Mouse (Mus musculus): ENCODE measurements around the gene Pin4. TPM values are rescaled to one million over a fixed set of nuclear protein-coding genes. Genes with fewer than 3 reads are reported as not detected.

The Pin4 gene
- polyA plus RNA-seq, 2 experiments: 46.3 to 66.0 TPM

- Histone ChIP-seq H3K4me1 (ENCODE audit: control insufficient read depth, insufficient read depth, low read length) (peaks cover 4% of the 10 kb centered on the region; the same call in 1 of the 2 replicates), H3K4me2 (replicated peaks; ENCODE audit: low read depth, low read length, severe bottlenecking) (no peak overlapping the region), H3K36me3 (ENCODE audit: control insufficient read depth, insufficient read depth, low read length) (no peaks in the 10 kb centered on the region; the same call in 1 of the 2 replicates), H3K9me3 (ENCODE audit: control insufficient read depth, low read length) (no peaks in the 10 kb centered on the region), H3K27me3 (ENCODE audit: control insufficient read depth, insufficient read depth, low read length) (no peaks in the 10 kb centered on the region; the same call in 1 of the 2 replicates), H3K27ac (replicated peaks; ENCODE audit: low read depth, low read length) (no peak overlapping the region), H3K4me3 (replicated peaks; ENCODE audit: low read length) (no peak overlapping the region), H3K9ac (ENCODE audit: low read depth, low read length, severe bottlenecking) (no peak overlapping the region)
- no peak for ATAC-seq (ENCODE audit: low FRiP score, low read depth)
- no peak for DNase-seq (ENCODE audit: low spot score)
- 73% methylated on average over 5 of the region's 5 CpGs for WGBS
- no peak for TF ChIP-seq POLR2A (IDR thresholded peaks at IDR 0.05; ENCODE audit: borderline replicate concordance, extremely low read depth, insufficient read depth, insufficient read length)
Measured at GRCm38 (mm10) chrX:102074435-102074834, 44.8 kb upstream of the Pin4 start.

GRCm38 (mm10) chrX:102075158-102075557, 44.1 kb upstream of the Pin4 start:
- ATAC-seq (ENCODE audit: low FRiP score, low read depth): no peak
- no peak for TF ChIP-seq POLR2A (IDR thresholded peaks at IDR 0.05; ENCODE audit: borderline replicate concordance, extremely low read depth, insufficient read depth, insufficient read length)
- 79% methylated on average over 4 of the region's 4 CpGs for WGBS
- Histone ChIP-seq H3K9me3 (ENCODE audit: control insufficient read depth, low read length) (no peaks in the 10 kb centered on the region), H3K9ac (ENCODE audit: low read depth, low read length, severe bottlenecking) (no peak overlapping the region), H3K4me2 (replicated peaks; ENCODE audit: low read depth, low read length, severe bottlenecking) (no peak overlapping the region), H3K27me3 (ENCODE audit: control insufficient read depth, insufficient read depth, low read length) (no peaks in the 10 kb centered on the region; the same call in 1 of the 2 replicates), H3K4me1 (ENCODE audit: control insufficient read depth, insufficient read depth, low read length) (no peaks in the 10 kb centered on the region), H3K36me3 (ENCODE audit: control insufficient read depth, insufficient read depth, low read length) (no peaks in the 10 kb centered on the region; the same call in 1 of the 2 replicates), H3K4me3 (replicated peaks; ENCODE audit: low read length) (no peak overlapping the region), H3K27ac (replicated peaks; ENCODE audit: low read depth, low read length) (no peak overlapping the region)
- no peak for DNase-seq (ENCODE audit: low spot score)

GRCm38 (mm10) chrX:102076886-102077765, 42.1 kb upstream of the Pin4 start:
- Histone ChIP-seq H3K4me1 (ENCODE audit: control insufficient read depth, insufficient read depth, low read length) (no peaks in the 10 kb centered on the region), H3K4me3 (replicated peaks; ENCODE audit: low read length) (no peak overlapping the region), H3K36me3 (ENCODE audit: control insufficient read depth, insufficient read depth, low read length) (no peaks in the 10 kb centered on the region; the same call in 1 of the 2 replicates), H3K9ac (ENCODE audit: low read depth, low read length, severe bottlenecking) (no peak overlapping the region), H3K27ac (replicated peaks; ENCODE audit: low read depth, low read length) (no peak overlapping the region), H3K27me3 (ENCODE audit: control insufficient read depth, insufficient read depth, low read length) (no peaks in the 10 kb centered on the region; the same call in 1 of the 2 replicates), H3K4me2 (replicated peaks; ENCODE audit: low read depth, low read length, severe bottlenecking) (no peak overlapping the region), H3K9me3 (ENCODE audit: control insufficient read depth, low read length) (no peaks in the 10 kb centered on the region)
- DNase-seq (ENCODE audit: low spot score) (no peak), ATAC-seq (ENCODE audit: low FRiP score, low read depth) (no peak)
- no peak for TF ChIP-seq POLR2A (IDR thresholded peaks at IDR 0.05; ENCODE audit: borderline replicate concordance, extremely low read depth, insufficient read depth, insufficient read length)
- WGBS: 80% methylated on average over 7 of the region's 7 CpGs

GRCm38 (mm10) chrX:102081076-102081475, 38.2 kb upstream of the Pin4 start:
- WGBS: 51% methylated on average over 10 of the region's 10 CpGs
- H3K9me3 ChIP-seq (ENCODE audit: control insufficient read depth, low read length): no peaks in the 10 kb centered on the region
- no peak overlapping the region for H3K4me2 ChIP-seq (replicated peaks; ENCODE audit: low read depth, low read length, severe bottlenecking)
- no peak for DNase-seq (ENCODE audit: low spot score)
- H3K27ac ChIP-seq (replicated peaks; ENCODE audit: low read depth, low read length): no peak overlapping the region
- no peak for TF ChIP-seq POLR2A (IDR thresholded peaks at IDR 0.05; ENCODE audit: borderline replicate concordance, extremely low read depth, insufficient read depth, insufficient read length)
- no peak for ATAC-seq (ENCODE audit: low FRiP score, low read depth)
- H3K9ac ChIP-seq (ENCODE audit: low read depth, low read length, severe bottlenecking): no peak overlapping the region
- no peaks in the 10 kb centered on the region; the same call in 1 of the 2 replicates for H3K27me3 ChIP-seq (ENCODE audit: control insufficient read depth, insufficient read depth, low read length)
- H3K36me3 ChIP-seq (ENCODE audit: control insufficient read depth, insufficient read depth, low read length): no peaks in the 10 kb centered on the region; the same call in 1 of the 2 replicates
- H3K4me3 ChIP-seq (replicated peaks; ENCODE audit: low read length): no peak overlapping the region
- H3K4me1 ChIP-seq (ENCODE audit: control insufficient read depth, insufficient read depth, low read length): no peaks in the 10 kb centered on the region

GRCm38 (mm10) chrX:102081573-102082279, 37.5 kb upstream of the Pin4 start:
- Histone ChIP-seq H3K27me3 (ENCODE audit: control insufficient read depth, insufficient read depth, low read length) (no peaks in the 10 kb centered on the region; the same call in 1 of the 2 replicates), H3K9ac (ENCODE audit: low read depth, low read length, severe bottlenecking) (no peak overlapping the region), H3K36me3 (ENCODE audit: control insufficient read depth, insufficient read depth, low read length) (no peaks in the 10 kb centered on the region; the same call in 1 of the 2 replicates), H3K4me1 (ENCODE audit: control insufficient read depth, insufficient read depth, low read length) (no peaks in the 10 kb centered on the region), H3K4me3 (replicated peaks; ENCODE audit: low read length) (no peak overlapping the region), H3K9me3 (ENCODE audit: control insufficient read depth, low read length) (no peaks in the 10 kb centered on the region), H3K4me2 (replicated peaks; ENCODE audit: low read depth, low read length, severe bottlenecking) (no peak overlapping the region), H3K27ac (replicated peaks; ENCODE audit: low read depth, low read length) (0 out of 2 replicates have a peak overlapping the region, but pooled peaks have one; percentile 43)
- 41% methylated on average over 7 of the region's 7 CpGs for WGBS
- peak; percentile 85 for ATAC-seq (ENCODE audit: low FRiP score, low read depth)
- TF ChIP-seq POLR2A (IDR thresholded peaks at IDR 0.05; ENCODE audit: borderline replicate concordance, extremely low read depth, insufficient read depth, insufficient read length): no peak
- DNase-seq (ENCODE audit: low spot score): peak; percentile 33
